Mouse (Mus musculus) MEL (cell line): ENCODE data around the gene Bbs5. TPM values are rescaled to one million over a fixed set of nuclear protein-coding genes. Genes with fewer than 3 reads are reported as not detected.

Experiments
- DNase-seq: peaks from one replicate; pipeline ENCODE4 v3.0.0; 2011; ENCODE audit warnings: low read depth, low spot score
- H3K27ac ChIP-seq: 2 replicates; pipeline ENCODE4 v1.5.1; 2012; ENCODE audit warnings: low read depth, mild to moderate bottlenecking, control low read depth, low read length, moderate library complexity; ENCODE audit not compliant: control insufficient read depth
- H3K27me3 ChIP-seq, 2 experiments: fragments of 150-350 bp in 1 of 2; sonication (generic) in 1 of 2; 2 replicates each; pipeline ENCODE4 v1.6.1; 2012; ENCODE audit warnings: low read length in 2 of 2, mild to moderate bottlenecking in 2 of 2, improper control_type of control experiment in 1 of 2, moderate library complexity in 1 of 2; ENCODE audit not compliant: insufficient read depth in 2 of 2, control insufficient read depth in 1 of 2
- H3K36me3 ChIP-seq, 2 experiments: 2 replicates each; pipeline ENCODE4 v1.6.1; 2012 to 2014; ENCODE audit warnings: low read length in 2 of 2, improper control_type of control experiment in 1 of 2, inconsistent platforms in 1 of 2, mild to moderate bottlenecking in 1 of 2; ENCODE audit not compliant: insufficient read depth in 2 of 2, control insufficient read depth in 1 of 2
- H3K4me1 ChIP-seq, 2 experiments: fragments of 150-350 bp in 1 of 2; sonication (generic) in 1 of 2; 2 replicates each; pipeline ENCODE4 v1.6.1; 2012; ENCODE audit warnings: low read length in 2 of 2, improper control_type of control experiment in 1 of 2, mild to moderate bottlenecking in 1 of 2; ENCODE audit not compliant: insufficient read depth in 2 of 2, control insufficient read depth in 1 of 2
- H3K4me3 ChIP-seq, 2 experiments: fragments of 150-350 bp in 1 of 2; sonication (generic) in 1 of 2; 2 replicates each; pipeline ENCODE4 v1.5.1; 2012; ENCODE audit warnings: low read depth in 2 of 2, low read length in 2 of 2, mild to moderate bottlenecking in 2 of 2, moderate library complexity in 2 of 2, control low read depth in 1 of 2, improper control_type of control experiment in 1 of 2; ENCODE audit not compliant: control insufficient read depth in 1 of 2, insufficient read depth in 1 of 2
- H3K79me2 ChIP-seq: 2 replicates; pipeline ENCODE4 v1.6.1; 2012; ENCODE audit warnings: mild to moderate bottlenecking, low read length, moderate library complexity; ENCODE audit not compliant: control insufficient read depth, poor library complexity, insufficient read depth
- H3K9ac ChIP-seq: 2 replicates; pipeline ENCODE4 v1.6.1; 2012; ENCODE audit warnings: low read depth, mild to moderate bottlenecking, control low read depth, low read length, moderate library complexity; ENCODE audit not compliant: control insufficient read depth, poor library complexity, severe bottlenecking
- H3K9me3 ChIP-seq: fragments of 150-350 bp; sonication (generic); replicated peaks from 2 replicates; pipeline ENCODE4 v1.6.1; 2012; ENCODE audit warnings: mild to moderate bottlenecking, low read length, improper control_type of control experiment, moderate library complexity; ENCODE audit not compliant: insufficient read depth
- BHLHE40 ChIP-seq: IDR thresholded peaks from 2 replicates; pipeline ENCODE4 v1.6.1; 2012; ENCODE audit warnings: low read depth, mild to moderate bottlenecking, inconsistent platforms, low read length, improper control_type of control experiment, borderline replicate concordance
- E2F4 ChIP-seq: IDR thresholded peaks from 2 replicates; pipeline ENCODE4 v1.6.1; 2011; ENCODE audit warnings: low read depth, low read length, improper control_type of control experiment, borderline replicate concordance
- EP300 ChIP-seq, 2 experiments: IDR thresholded peaks; 2 replicates each; pipeline ENCODE4 v1.6.1; 2011; ENCODE audit warnings: improper control_type of control experiment in 2 of 2, low read length in 2 of 2, low read depth in 1 of 2, mild to moderate bottlenecking in 1 of 2
- ETS1 ChIP-seq: IDR thresholded peaks from 2 replicates; pipeline ENCODE4 v1.6.1; 2012; ENCODE audit warnings: low read depth, mild to moderate bottlenecking, inconsistent platforms, low read length, improper control_type of control experiment, moderate library complexity
- GABPA ChIP-seq: IDR thresholded peaks from 2 replicates; pipeline ENCODE4 v1.6.1; 2012; ENCODE audit warnings: low read depth, mild to moderate bottlenecking, inconsistent platforms, low read length, improper control_type of control experiment, moderate library complexity
- HCFC1 ChIP-seq: IDR thresholded peaks from 2 replicates; pipeline ENCODE4 v1.6.1; 2012; ENCODE audit warnings: low read depth, mild to moderate bottlenecking, inconsistent platforms, low read length, improper control_type of control experiment, moderate library complexity
- JUND ChIP-seq: IDR thresholded peaks from 2 replicates; pipeline ENCODE4 v1.6.1; 2011; ENCODE audit warnings: low read depth, mild to moderate bottlenecking, improper control_type of control experiment, low read length
- KAT2A ChIP-seq: conservative IDR thresholded peaks from 2 replicates; pipeline ENCODE4 v1.6.1; 2012; ENCODE audit warnings: low read depth, low read length, improper control_type of control experiment, inconsistent platforms
- MEF2A ChIP-seq: IDR thresholded peaks from 2 replicates; pipeline ENCODE4 v1.6.1; 2014; ENCODE audit warnings: low read depth, mild to moderate bottlenecking, inconsistent platforms, low read length, improper control_type of control experiment; ENCODE audit not compliant: poor library complexity, insufficient replicate concordance, severe bottlenecking; ENCODE audit errors: extremely low read depth
- NELFE ChIP-seq: IDR thresholded peaks from 2 replicates; pipeline ENCODE4 v1.6.1; 2011; ENCODE audit warnings: low read depth, low read length, improper control_type of control experiment
- NRF1 ChIP-seq: IDR thresholded peaks from 2 replicates; pipeline ENCODE4 v1.6.1; 2014; ENCODE audit warnings: low read depth, mild to moderate bottlenecking, inconsistent platforms, low read length, improper control_type of control experiment, moderate library complexity; ENCODE audit not compliant: poor library complexity, insufficient read depth, severe bottlenecking
- POLR2A ChIP-seq, 2 experiments: IDR thresholded peaks; 2 replicates each; pipeline ENCODE4 v1.6.1; 2011 to 2012; ENCODE audit warnings: low read length in 2 of 2, mild to moderate bottlenecking in 2 of 2, control low read depth in 1 of 2, improper control_type of control experiment in 1 of 2, low read depth in 1 of 2, moderate library complexity in 1 of 2; ENCODE audit not compliant: control insufficient read depth in 1 of 2, insufficient read depth in 1 of 2, poor library complexity in 1 of 2
- POLR2AphosphoS2 ChIP-seq: IDR thresholded peaks from 2 replicates; pipeline ENCODE4 v1.6.1; 2011; ENCODE audit warnings: low read length, improper control_type of control experiment
- RCOR1 ChIP-seq: IDR thresholded peaks from 2 replicates; pipeline ENCODE4 v1.6.1; 2012; ENCODE audit warnings: low read depth, mild to moderate bottlenecking, inconsistent platforms, low read length, improper control_type of control experiment
- SMC3 ChIP-seq: IDR thresholded peaks from 2 replicates; pipeline ENCODE4 v1.6.1; 2011; ENCODE audit warnings: low read depth, low read length, improper control_type of control experiment
- TAL1 ChIP-seq: IDR thresholded peaks from 2 replicates; pipeline ENCODE4 v1.6.1; 2012; ENCODE audit warnings: mild to moderate bottlenecking, inconsistent platforms, low read length, moderate library complexity, mixed read lengths
- TBP ChIP-seq: IDR thresholded peaks from 2 replicates; pipeline ENCODE4 v1.8.0; 2011; ENCODE audit warnings: low read depth, low read length, improper control_type of control experiment
- TCF12 ChIP-seq: IDR thresholded peaks from 2 replicates; pipeline ENCODE4 v1.6.1; 2014; ENCODE audit warnings: low read depth, mild to moderate bottlenecking, inconsistent platforms, low read length, improper control_type of control experiment, moderate library complexity
- USF1 ChIP-seq: IDR thresholded peaks from 2 replicates; pipeline ENCODE4 v1.6.1; 2014; ENCODE audit warnings: low read depth, mild to moderate bottlenecking, inconsistent platforms, low read length, improper control_type of control experiment, moderate library complexity
- ZC3H11A ChIP-seq: IDR thresholded peaks from 2 replicates; pipeline ENCODE4 v1.6.1; 2012; ENCODE audit warnings: low read depth, mild to moderate bottlenecking, inconsistent platforms, low read length, improper control_type of control experiment
- ZMIZ1 ChIP-seq: IDR thresholded peaks from 2 replicates; pipeline ENCODE4 v1.6.1; 2012; ENCODE audit warnings: low read depth, mild to moderate bottlenecking, inconsistent platforms, low read length, improper control_type of control experiment, moderate library complexity
- polyA plus RNA-seq, 2 experiments: library from polyadenylated mRNA; stranded (reverse) in 1 of 2; unstranded in 1 of 2; fragments of >175 nt in 1 of 2; fragments of >200 nt in 1 of 2; gene quantifications; 2 replicates each; pipeline versions ENCODE4 v1.2.1 to v1.2.4; 2012; ENCODE audit warnings: low replicate concordance in 2 of 2, low read depth in 1 of 2; ENCODE audit not compliant: insufficient read length in 2 of 2, insufficient read depth in 1 of 2, missing spikeins in 1 of 2
- total RNA-seq: library from RNA; depleted of rRNA; stranded (reverse); fragments of 300-350 nt; gene quantifications from 2 replicates; pipeline ENCODE4 v1.2.3, GENCODE M21; 2012

The Bbs5 gene
- total and polyA plus RNA-seq, 3 experiments, result 5.4 to 5.7 TPM; not detected in 1

DNA sequence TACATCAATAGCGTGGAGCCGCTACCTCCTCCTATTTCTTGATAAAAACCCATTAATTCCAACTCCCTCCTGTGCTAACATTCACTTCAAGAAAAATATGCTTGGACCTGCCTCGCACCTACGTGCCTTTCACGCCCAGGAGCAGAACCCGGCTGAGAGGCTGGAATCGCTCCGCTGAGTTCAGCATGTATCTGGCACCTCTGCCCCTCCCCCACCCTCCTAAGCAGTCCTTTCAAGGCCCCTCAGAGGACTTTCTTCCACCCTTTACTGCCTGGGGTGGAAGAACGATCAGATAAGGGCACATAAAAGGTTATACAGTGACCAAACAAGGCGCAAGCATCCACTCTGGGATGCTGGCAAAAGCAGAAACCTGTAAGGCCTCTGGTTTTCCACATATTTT lies 34.7 kb upstream of the Bbs5 start:
- DNase-seq, result no peak
- H3K9ac ChIP-seq, result no peak overlapping the region
- H3K27ac ChIP-seq, result no peak overlapping the region
- H3K4me3 ChIP-seq, result no peak overlapping the region
- H3K4me1 ChIP-seq, result peaks cover 0 to 3% of the 10 kb centered on the region in 2 experiments; a peak in 1 of 4 replicates
- H3K9me3 ChIP-seq, result no peaks in the 10 kb centered on the region
- H3K36me3 ChIP-seq, result no peaks in the 10 kb centered on the region
- H3K79me2 ChIP-seq, result no peaks in the 10 kb centered on the region
- H3K27me3 ChIP-seq, result no peaks in the 10 kb centered on the region; a peak in 1 of 4 replicates
- TF ChIP-seq USF1 (no peak), NELFE (no peak), TAL1 (no peak), KAT2A (no peak)

- Histone ChIP-seq H3K36me3 (no peaks in the 10 kb centered on the region), H3K9ac (no peak overlapping the region), H3K27ac (no peak overlapping the region), H3K4me1 (peaks cover 0 to 3% of the 10 kb centered on the region in 2 experiments; a peak in 1 of 4 replicates), H3K4me3 (no peak overlapping the region), H3K27me3 (no peaks in the 10 kb centered on the region), H3K79me2 (no peaks in the 10 kb centered on the region), H3K9me3 (no peaks in the 10 kb centered on the region)
- TF ChIP-seq TBP (no peak), SMC3 (no peak), HCFC1 (no peak), MEF2A (no peak), ETS1 (no peak), KAT2A (no peak), E2F4 (no peak), POLR2A (IDR thresholded peaks at IDR 0.05; ENCODE audit: control insufficient read depth in 1 of 2, insufficient read depth in 1 of 2, low read depth in 1 of 2, low read length in 2 of 2, poor library complexity in 1 of 2) (no peak), TCF12 (no peak), GABPA (no peak), POLR2AphosphoS2 (no peak), JUND (no peak), NRF1 (no peak), BHLHE40 (no peak), RCOR1 (no peak), EP300 (IDR thresholded peaks at IDR 0.05; ENCODE audit: low read depth in 1 of 2, low read length in 2 of 2) (no peak), ZMIZ1 (no peak), ZC3H11A (no peak)
- no peak for DNase-seq
Observed at GRCm38 (mm10) chr2:69612716-69613115, 34.3 kb upstream of the Bbs5 start.
